Mouse (Mus musculus) heart, embryonic 13.5 days (tissue): ENCODE measurements around the gene Mrto4. TPM values are rescaled to one million over a fixed set of nuclear protein-coding genes. Genes with fewer than 3 reads are reported as not detected.

Experiments
- ATAC-seq: fragments of 200-750 bp; cut with Nextera tagmentation; 2 replicates; pipeline ENCODE4 v1.8.0; 2017; ENCODE audit warnings: moderate TSS enrichment; ENCODE audit not compliant: insufficient number of reproducible peaks, low FRiP score, low TSS enrichment; ENCODE audit errors: extremely low read depth
- H3K27ac ChIP-seq: fragments of 300-500 bp; sonication (generic); replicated peaks from 2 replicates; pipeline ENCODE4 v1.5.1; 2015; ENCODE audit warnings: moderate library complexity, mild to moderate bottlenecking, inconsistent platforms
- H3K27me3 ChIP-seq: fragments of 300-500 bp; sonication (generic); replicated peaks from 2 replicates; pipeline ENCODE4 v1.6.1; 2015; ENCODE audit warnings: mild to moderate bottlenecking, inconsistent platforms
- H3K36me3 ChIP-seq: fragments of 300-500 bp; sonication (generic); 2 replicates; pipeline ENCODE4 v1.6.1; 2015; ENCODE audit warnings: mild to moderate bottlenecking, inconsistent platforms
- H3K4me1 ChIP-seq: fragments of 300-500 bp; sonication (generic); 2 replicates; pipeline ENCODE4 v1.6.1; 2015; ENCODE audit warnings: inconsistent platforms
- H3K4me2 ChIP-seq: fragments of 300-500 bp; sonication (generic); 2 replicates; pipeline ENCODE4 v1.6.1; 2015; ENCODE audit warnings: inconsistent platforms, mild to moderate bottlenecking, moderate library complexity
- H3K4me3 ChIP-seq: fragments of 300-500 bp; sonication (generic); 2 replicates; pipeline ENCODE4 v1.5.1; 2015; ENCODE audit warnings: moderate library complexity, mild to moderate bottlenecking, inconsistent platforms
- H3K9ac ChIP-seq: fragments of 300-500 bp; sonication (generic); 2 replicates; pipeline ENCODE4 v1.6.1; 2015; ENCODE audit warnings: inconsistent platforms, mild to moderate bottlenecking, moderate library complexity
- H3K9me3 ChIP-seq: fragments of 300-500 bp; sonication (generic); 2 replicates; pipeline ENCODE4 v1.6.1; 2016; ENCODE audit warnings: inconsistent platforms
- WGBS: fragments of 180-500 bp; shearing (Covaris S2); methylation state at CpG from one replicate; pipeline ENCODE4 v1.1.7; 2015; ENCODE audit warnings: mixed read lengths; 5-methylcytosine and 5-hydroxymethylcytosine counted together
- microRNA-seq: library from miRNA; unstranded; fragments of <30 nt; microRNA quantifications from one replicate; pipeline ENCODE4, GENCODE M21; 2016
- polyA plus RNA-seq: library from polyadenylated mRNA; unstranded; fragments of >200 nt; fragmentation: Nextera tagmentation; extraction: Ambion mirVana; gene quantifications from 2 replicates; pipeline ENCODE4 v1.2.1, GENCODE M21; 2015

The Mrto4 gene
- polyA plus RNA-seq, 1 experiment from 2014 or later = 77.9 TPM

DNA sequence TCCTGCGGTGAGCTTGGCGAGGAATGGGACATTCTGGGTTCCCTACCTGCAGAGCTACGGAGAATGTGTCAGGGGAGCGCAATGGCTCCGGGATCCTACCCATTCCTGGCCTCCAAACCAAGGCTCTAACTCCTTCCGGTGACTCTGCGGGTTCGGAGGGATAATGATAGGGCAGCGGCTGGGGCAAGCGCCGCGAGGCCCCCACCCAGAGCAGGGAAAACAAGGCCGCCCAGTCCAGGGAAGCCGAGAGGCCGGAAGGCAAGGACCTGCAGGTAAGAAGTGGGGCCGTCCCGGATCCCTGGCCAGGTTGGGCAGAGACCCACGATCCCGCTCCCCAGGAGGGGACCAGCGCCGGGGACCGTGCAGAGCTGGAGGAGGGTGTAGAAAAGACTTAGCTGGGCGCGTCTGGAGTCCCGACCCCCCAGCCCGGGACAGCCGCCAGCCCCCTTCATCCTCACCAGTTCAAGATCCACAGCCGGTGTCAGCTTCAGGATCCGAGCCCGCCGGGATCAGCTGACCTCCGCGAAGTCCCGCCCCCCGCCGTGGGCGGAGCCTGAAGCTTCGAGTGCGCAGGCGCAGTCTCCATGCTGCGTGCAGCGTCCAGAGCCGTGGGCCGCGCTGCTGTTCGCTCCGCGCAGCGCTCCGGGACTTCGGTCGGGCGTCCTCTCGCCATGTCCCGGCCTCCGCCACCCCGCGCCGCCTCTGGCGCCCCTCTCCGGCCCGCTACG lies 42.0 kb downstream of the Mrto4 start, which contains the start of the genes Pqlc2 and Akr7a5:
Gene Pqlc2, minus strand, starts transcription at position 538 of the 728 bp plus-strand sequence.
Gene Akr7a5, plus strand, starts transcription at position 574 of the 728 bp plus-strand sequence.
- WGBS = under 1% methylated on average over 59 of the region's 63 CpGs
- H3K9me3 ChIP-seq = no peaks in the 10 kb centered on the region
- peak within 1 kb of the TSS; percentile 97 for H3K4me2 ChIP-seq
- H3K4me3 ChIP-seq = peak within 1 kb of the TSS; percentile 77
- peaks cover 21% of the 10 kb centered on the region for H3K4me1 ChIP-seq
- peak within 1 kb of the TSS; percentile 88 for H3K9ac ChIP-seq
- H3K27me3 ChIP-seq = 0 out of 2 replicates have a peak, but pooled peaks cover 4% of the 10 kb centered on the region
- H3K27ac ChIP-seq = peak within 1 kb of the TSS; percentile 55
- H3K36me3 ChIP-seq = peaks cover 35% of the 10 kb centered on the region
- ATAC-seq = peak; percentile 89

DNA sequence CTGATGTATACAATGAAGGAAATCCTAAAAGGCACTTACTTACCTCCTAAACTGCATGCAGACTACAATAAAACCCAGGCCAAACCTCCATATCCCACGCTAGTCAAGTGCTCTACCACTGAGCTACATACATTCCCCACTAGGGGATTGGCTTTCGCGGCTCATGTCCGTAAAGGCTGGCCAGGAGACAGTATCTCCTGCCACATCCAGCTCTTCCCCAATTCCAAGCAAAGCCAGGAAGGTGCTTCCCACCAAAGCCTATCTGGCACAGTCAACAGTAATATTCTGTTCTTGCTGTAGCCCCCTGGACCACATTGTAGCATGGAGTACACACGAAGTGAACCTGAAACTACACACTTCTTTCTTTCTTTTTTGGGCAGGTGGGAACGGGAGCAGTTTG lies 42.7 kb downstream of the Mrto4 start:
- WGBS = 25% methylated on average over 6 of the region's 6 CpGs

DNA sequence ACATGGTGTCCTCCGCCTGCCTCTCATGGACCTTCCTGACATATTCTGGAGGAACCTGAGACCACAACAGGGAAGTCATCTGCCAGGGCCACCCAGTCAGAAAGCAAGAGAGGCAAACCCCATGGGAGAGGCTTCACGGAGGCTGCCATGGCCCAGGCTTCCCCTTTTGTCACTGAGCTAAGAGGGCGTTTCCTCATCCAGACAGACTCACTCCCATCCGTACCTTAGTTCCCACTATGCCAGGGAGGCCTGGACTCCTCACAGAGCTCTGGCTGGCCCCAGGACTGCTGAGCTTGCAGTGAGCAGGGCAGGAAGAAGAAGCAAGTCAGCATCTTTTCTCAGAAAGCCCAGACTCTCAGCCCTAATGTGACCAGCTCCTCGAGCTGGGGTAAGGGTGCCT lies 44.5 kb downstream of the Mrto4 start:
- Histone ChIP-seq H3K9me3 (no peaks in the 10 kb centered on the region), H3K4me3 (no peak overlapping the region), H3K4me2 (no peak overlapping the region), H3K36me3 (peaks cover 23% of the 10 kb centered on the region; the same call in 1 of the 2 replicates), H3K9ac (peak overlapping the region; percentile 9; the same call in 1 of the 2 replicates), H3K27me3 (0 out of 2 replicates have a peak, but pooled peaks cover 4% of the 10 kb centered on the region), H3K27ac (no peak overlapping the region), H3K4me1 (peaks cover 21% of the 10 kb centered on the region)
- ATAC-seq = no peak
- 82% methylated on average over 5 of the region's 5 CpGs for WGBS

More for the DNA sequence above, 42.7 kb downstream of the Mrto4 start:
- no peak for ATAC-seq
- Histone ChIP-seq H3K9me3 (no peaks in the 10 kb centered on the region), H3K27ac (no peak overlapping the region), H3K4me3 (peak overlapping the region; percentile 77), H3K4me1 (peaks cover 21% of the 10 kb centered on the region), H3K27me3 (0 out of 2 replicates have a peak, but pooled peaks cover 4% of the 10 kb centered on the region), H3K9ac (peak overlapping the region; percentile 88), H3K4me2 (peak overlapping the region; percentile 97), H3K36me3 (peaks cover 32% of the 10 kb centered on the region)

DNA sequence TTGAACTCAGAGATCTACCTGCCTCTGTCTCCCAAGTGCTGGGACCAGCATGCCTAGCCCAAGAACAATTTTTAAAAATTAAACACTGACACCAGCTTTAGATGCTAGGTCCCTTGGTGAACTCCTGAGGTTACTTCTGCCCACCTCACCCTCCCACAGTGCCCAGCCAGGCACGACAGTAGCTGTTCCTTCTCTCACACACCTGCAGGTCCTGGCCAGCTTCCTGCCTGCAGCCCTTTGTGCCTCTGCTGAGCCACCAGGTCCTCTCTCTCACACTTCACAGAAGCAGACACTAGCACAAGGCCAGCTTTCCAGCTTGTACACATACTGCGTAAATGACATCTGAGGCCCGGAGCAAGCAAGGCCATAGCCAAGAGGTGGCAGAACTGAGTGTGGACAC lies 46.9 kb downstream of the Mrto4 start:
- no peaks in the 10 kb centered on the region for H3K27me3 ChIP-seq
- no peak overlapping the region for H3K4me3 ChIP-seq
- H3K27ac ChIP-seq = no peak overlapping the region
- no peak overlapping the region for H3K9ac ChIP-seq
- no peak overlapping the region for H3K4me2 ChIP-seq
- H3K36me3 ChIP-seq = peaks cover 43% of the 10 kb centered on the region
- no peaks in the 10 kb centered on the region for H3K9me3 ChIP-seq
- peaks cover 10% of the 10 kb centered on the region for H3K4me1 ChIP-seq
- 85% methylated on average over 3 of the region's 3 CpGs for WGBS
- ATAC-seq = no peak

DNA sequence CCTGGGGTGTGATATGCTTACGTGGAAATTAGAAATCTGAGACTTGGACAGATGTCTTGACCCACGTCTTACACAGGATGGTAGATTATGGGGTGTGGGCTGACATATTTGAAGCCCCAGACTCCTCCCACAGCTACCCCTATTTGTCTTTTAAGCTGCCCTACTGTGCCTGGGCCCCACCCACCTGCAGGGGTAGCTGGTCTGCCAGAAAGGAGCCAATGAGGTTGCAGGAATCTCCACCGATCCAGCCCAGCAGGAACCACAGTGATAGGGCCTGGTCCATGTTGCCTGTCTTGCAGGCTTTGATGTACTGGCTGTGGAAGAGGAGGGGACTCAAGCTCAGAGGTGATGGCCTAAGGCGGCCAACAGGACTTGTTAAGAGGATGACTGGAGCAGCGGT lies 50.1 kb downstream of the Mrto4 start:
- Histone ChIP-seq H3K27me3 (no peaks in the 10 kb centered on the region), H3K9me3 (no peaks in the 10 kb centered on the region), H3K9ac (no peak overlapping the region), H3K4me3 (no peak overlapping the region), H3K4me1 (no peaks in the 10 kb centered on the region), H3K27ac (no peak overlapping the region), H3K4me2 (no peak overlapping the region), H3K36me3 (peaks cover 56% of the 10 kb centered on the region)
- ATAC-seq = no peak
- WGBS = 55% methylated on average over 5 of the region's 5 CpGs

DNA sequence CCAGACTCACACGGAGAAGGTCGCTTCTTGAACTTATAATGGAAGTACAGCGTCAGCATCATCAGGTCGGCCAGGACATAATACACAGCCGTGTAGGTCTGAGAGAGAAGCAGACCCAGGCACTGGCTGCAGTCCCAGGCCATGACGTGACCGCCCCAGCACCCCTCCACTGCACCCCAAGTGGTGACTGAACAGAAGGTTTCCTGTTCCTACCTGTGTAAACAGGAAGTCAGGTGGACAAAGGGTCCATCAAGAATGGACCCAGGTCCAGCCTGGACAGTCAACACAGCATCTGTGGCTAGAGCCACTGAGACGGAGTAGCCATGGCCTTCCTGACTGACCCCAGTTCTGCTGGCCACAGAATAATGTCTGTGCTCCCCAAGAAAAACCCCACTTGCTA lies 50.6 kb downstream of the Mrto4 start:
- Histone ChIP-seq H3K9ac (no peak overlapping the region), H3K36me3 (peaks cover 51% of the 10 kb centered on the region), H3K4me3 (no peak overlapping the region), H3K27me3 (no peaks in the 10 kb centered on the region), H3K27ac (no peak overlapping the region), H3K9me3 (no peaks in the 10 kb centered on the region), H3K4me1 (no peaks in the 10 kb centered on the region), H3K4me2 (no peak overlapping the region)
- WGBS = 83% methylated on average over 8 of the region's 8 CpGs
- ATAC-seq = no peak

DNA sequence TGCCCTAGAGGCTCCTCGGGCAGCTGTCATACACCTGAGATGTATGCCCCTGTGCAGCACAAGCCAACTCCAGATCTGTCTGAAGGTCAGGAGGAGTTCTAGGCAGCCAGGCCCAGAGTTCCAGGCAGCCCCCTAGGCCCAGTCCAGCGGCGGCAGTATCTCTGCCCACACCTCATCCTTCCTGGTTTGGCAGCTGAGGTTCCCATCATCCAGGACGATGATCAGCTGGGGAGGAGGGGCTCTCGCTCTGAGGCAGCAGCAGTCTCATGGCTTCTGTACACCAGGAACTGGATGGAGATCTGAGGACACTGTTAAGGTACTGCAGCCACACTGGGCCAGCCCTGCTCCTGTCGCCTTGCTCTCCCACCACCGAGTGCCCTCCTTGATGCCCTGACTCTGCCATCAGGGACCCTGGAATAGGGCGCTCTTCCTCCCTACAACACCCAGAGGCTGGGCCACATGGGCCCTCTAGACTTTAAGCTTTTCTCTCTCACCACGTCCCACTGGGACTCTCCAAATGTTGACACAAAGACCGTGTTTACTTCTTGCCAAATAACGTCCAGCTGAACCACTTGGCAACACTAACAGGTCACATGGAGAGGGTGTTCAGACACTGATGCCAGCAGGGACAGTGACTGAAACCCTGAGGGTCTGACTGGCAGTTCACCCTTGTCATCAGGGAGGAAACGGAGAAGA lies 53.6 kb downstream of the Mrto4 start:
- no peaks in the 10 kb centered on the region for H3K4me1 ChIP-seq
- ATAC-seq = no peak
- peaks cover 33% of the 10 kb centered on the region for H3K36me3 ChIP-seq
- no peak overlapping the region for H3K4me3 ChIP-seq
- H3K9ac ChIP-seq = no peak overlapping the region
- no peak overlapping the region for H3K27ac ChIP-seq
- no peaks in the 10 kb centered on the region for H3K9me3 ChIP-seq
- WGBS = 75% methylated on average over 12 of the region's 12 CpGs
- H3K4me2 ChIP-seq = no peak overlapping the region
- H3K27me3 ChIP-seq = no peaks in the 10 kb centered on the region

DNA sequence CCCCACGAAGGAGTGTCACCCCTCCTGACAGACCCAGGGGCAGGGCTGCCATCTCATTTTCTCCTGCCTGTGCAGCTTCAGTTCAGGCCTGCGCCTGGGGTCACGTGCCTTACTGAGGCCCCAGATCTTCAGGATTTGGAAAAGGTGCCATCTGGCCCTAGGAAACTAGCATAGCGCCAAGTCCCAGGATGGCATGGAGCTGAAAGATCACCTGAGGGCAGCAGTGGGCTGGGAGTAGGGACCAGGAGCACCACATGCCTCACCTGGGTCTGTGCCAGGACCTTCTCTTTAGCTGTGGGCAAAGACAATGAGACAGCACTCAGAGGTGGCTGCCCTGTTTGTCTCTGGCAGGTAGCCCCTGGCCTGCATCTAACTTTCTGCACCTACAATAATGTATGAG lies 54.8 kb downstream of the Mrto4 start:
- Histone ChIP-seq H3K9ac (no peak overlapping the region), H3K4me3 (no peak overlapping the region), H3K36me3 (peaks cover 32% of the 10 kb centered on the region), H3K27me3 (no peaks in the 10 kb centered on the region), H3K9me3 (no peaks in the 10 kb centered on the region), H3K27ac (no peak overlapping the region), H3K4me2 (no peak overlapping the region), H3K4me1 (no peaks in the 10 kb centered on the region)
- ATAC-seq = no peak
- 86% methylated on average over 4 of the region's 4 CpGs for WGBS

Small RNA genes lying within 50 kb of the gene (microRNA-seq; reads per million reads assigned to microRNA genes)
- 3.5 reads per million, percentile 14 among the genes with 10 or more reads in this experiment for gene Gm24245
- gene Gm25732 = not detected

Other genes starting within 250 kb of the Mrto4 start
- 572 and 667 TPM in 2 replicates for gene Minos1, start 221.5 kb downstream of the Mrto4 start, polyA plus RNA-seq
- 376 and 386 TPM in 2 replicates for gene Capzb, start 159.7 kb downstream of the Mrto4 start, polyA plus RNA-seq
- 8.8 and 10.2 TPM in 2 replicates for gene Pqlc2, start 41.9 kb downstream of the Mrto4 start, polyA plus RNA-seq
- 65.3 and 66.3 TPM in 2 replicates for gene Akr7a5, start 41.8 kb downstream of the Mrto4 start, polyA plus RNA-seq
- 39.6 and 41.0 TPM in 2 replicates for gene Emc1, start within 50 bp of the Mrto4 start, polyA plus RNA-seq
- 53.2 and 53.4 TPM in 2 replicates for gene Ubr4, start within 50 bp of the Mrto4 start, polyA plus RNA-seq
- 2.8 and 3.2 TPM in 2 replicates for gene Iffo2, start 178.0 kb upstream of the Mrto4 start, polyA plus RNA-seq